Mouse (Mus musculus) megakaryocyte, embryonic 14.5 days (primary cell): ENCODE measurements at regions not wholly inside any gene's neighbourhood (a gene's known extent, or its start where the extent isn't known, plus 50 kb on each side); places are given as distances from the start of the nearest gene placed in this dataset.

ENCODE experiments used
- H3K27me3 ChIP-seq: replicated peaks from 2 replicates; pipeline ENCODE3; 2012; ENCODE audit warnings: inconsistent platforms
- H3K36me3 ChIP-seq: replicated peaks from 2 replicates; pipeline ENCODE3; 2012; ENCODE audit warnings: low read length, inconsistent platforms, mixed read lengths
- H3K4me1 ChIP-seq: 2 replicates; pipeline ENCODE4 v1.6.1; 2012; ENCODE audit warnings: inconsistent platforms
- H3K4me3 ChIP-seq: replicated peaks from 2 replicates; pipeline ENCODE3; 2012; ENCODE audit warnings: moderate library complexity, mild to moderate bottlenecking, inconsistent platforms
- H3K9me3 ChIP-seq: 2 replicates; pipeline ENCODE4 v1.6.1; 2012; ENCODE audit warnings: inconsistent platforms
- FLI1 ChIP-seq: IDR thresholded peaks from 2 replicates; pipeline ENCODE4 v1.6.1; 2012; ENCODE audit warnings: low read length, inconsistent platforms, mixed read lengths
- GATA1 ChIP-seq: IDR thresholded peaks from 3 replicates; pipeline ENCODE4 v1.6.1; 2012; ENCODE audit warnings: mixed read lengths, low read length, inconsistent platforms, borderline replicate concordance

DNA sequence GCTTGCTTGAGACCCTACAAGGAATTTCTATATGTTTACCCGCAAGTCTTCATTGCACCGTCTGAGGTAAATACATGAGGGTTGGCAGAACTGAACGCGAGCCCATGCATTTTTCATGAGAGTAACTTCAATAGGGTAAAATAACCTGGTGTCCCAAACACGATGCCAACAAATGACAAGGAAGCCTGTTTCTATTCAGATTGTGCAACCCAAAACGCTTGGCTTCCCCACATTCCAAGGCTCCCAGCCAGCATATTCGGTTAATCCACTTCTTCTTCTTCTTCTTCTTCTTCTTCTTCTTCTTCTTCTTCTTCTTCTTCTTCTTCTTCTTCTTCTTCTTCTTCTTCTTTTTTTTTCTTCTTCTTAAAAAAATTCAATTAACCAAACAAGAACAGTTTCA, 616.4 kb downstream of the Kcnj2 start:
- no peak for TF ChIP-seq GATA1
- no peak for TF ChIP-seq FLI1
- peaks cover 6% of the 10 kb centered on the region; the same call in 1 of the 2 replicates for H3K4me1 ChIP-seq
- no peaks in the 10 kb centered on the region for H3K27me3 ChIP-seq
- no peak overlapping the region for H3K4me3 ChIP-seq
- H3K36me3 ChIP-seq: no peaks in the 10 kb centered on the region
- no peaks in the 10 kb centered on the region for H3K9me3 ChIP-seq

DNA sequence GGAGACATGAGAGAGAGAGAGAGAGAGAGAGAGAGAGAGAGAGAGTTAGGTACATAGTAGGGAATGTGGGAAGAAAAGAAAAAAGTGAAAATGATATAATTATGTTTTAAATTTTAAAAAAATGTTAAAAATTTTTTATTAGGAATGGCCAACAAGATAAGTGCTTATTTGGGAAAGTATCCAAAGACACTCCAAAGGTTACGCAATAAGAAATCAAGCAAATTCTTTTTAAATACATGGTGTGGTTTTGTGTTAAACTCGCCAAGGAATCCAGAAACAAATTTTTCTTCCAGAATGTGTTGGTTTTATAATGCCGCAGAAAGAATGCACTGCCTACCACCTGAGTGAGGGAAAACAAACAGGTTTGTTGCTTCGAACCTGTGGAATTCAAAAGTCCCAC, 617.9 kb downstream of the Kcnj2 start:
- no peaks in the 10 kb centered on the region for H3K9me3 ChIP-seq
- H3K4me3 ChIP-seq: no peak overlapping the region
- H3K36me3 ChIP-seq: no peaks in the 10 kb centered on the region
- TF ChIP-seq FLI1 (no peak), GATA1 (no peak)
- no peaks in the 10 kb centered on the region for H3K27me3 ChIP-seq
- H3K4me1 ChIP-seq: peaks cover 13% of the 10 kb centered on the region; the same call in 1 of the 2 replicates

DNA sequence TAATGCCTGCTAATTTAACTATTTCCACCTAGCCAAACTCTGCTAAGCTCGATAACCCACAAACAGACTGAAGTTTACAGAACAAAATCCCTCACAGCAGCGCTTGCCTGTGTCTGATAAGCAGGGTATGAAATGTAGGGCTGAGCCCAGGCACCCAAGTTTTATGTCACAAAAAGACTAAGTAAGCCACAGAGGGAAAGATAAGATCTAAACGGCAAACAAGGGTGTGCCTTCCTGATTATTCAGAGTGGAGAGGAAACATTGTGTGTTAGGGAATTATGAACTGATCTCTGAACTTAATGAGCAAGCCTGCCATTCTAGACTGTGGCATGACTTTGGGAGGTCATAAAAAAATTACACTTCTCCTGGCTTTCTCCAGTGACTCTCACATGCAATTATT, 621.8 kb downstream of the Kcnj2 start:
- Histone ChIP-seq H3K4me3 (no peak overlapping the region), H3K36me3 (no peaks in the 10 kb centered on the region), H3K4me1 (peaks cover 13% of the 10 kb centered on the region; the same call in 1 of the 2 replicates), H3K27me3 (no peaks in the 10 kb centered on the region), H3K9me3 (no peaks in the 10 kb centered on the region)
- TF ChIP-seq GATA1 (no peak), FLI1 (no peak)

DNA sequence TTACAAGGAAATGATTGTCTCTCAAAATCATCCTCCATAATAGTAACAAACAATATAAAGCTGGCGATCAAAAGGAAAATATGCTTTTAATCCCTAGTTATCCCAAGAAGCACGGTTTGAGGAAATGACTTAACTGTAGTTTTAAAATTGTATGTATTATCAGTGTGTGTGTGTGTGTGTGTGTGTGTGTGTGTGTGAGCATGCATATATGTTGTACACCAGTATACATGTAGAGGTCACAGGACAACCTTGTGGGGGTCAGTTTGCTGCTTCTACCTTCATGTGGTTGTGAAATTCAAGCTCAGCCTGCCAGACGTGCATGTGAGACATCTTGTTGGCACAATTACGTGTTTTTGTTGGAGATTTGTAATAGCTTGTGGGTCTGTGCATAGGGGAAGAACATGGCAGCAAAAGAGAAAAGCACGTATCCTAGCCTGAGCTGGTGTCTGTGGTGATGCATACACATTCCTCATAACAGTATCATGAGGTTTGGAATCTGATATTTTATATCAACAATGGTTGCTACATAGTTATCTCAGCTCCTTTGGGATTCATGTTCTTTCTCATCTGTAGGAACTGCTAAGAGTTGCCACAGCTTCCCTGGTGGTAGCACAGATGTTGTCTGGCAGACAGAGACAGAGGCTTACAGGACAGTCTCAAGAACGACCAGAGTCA, 622.4 kb downstream of the Kcnj2 start:
- Histone ChIP-seq H3K4me1 (peaks cover 13% of the 10 kb centered on the region; the same call in 1 of the 2 replicates), H3K36me3 (no peaks in the 10 kb centered on the region), H3K4me3 (no peak overlapping the region), H3K9me3 (no peaks in the 10 kb centered on the region), H3K27me3 (no peaks in the 10 kb centered on the region)
- TF ChIP-seq GATA1: no peak
- TF ChIP-seq FLI1: no peak

DNA sequence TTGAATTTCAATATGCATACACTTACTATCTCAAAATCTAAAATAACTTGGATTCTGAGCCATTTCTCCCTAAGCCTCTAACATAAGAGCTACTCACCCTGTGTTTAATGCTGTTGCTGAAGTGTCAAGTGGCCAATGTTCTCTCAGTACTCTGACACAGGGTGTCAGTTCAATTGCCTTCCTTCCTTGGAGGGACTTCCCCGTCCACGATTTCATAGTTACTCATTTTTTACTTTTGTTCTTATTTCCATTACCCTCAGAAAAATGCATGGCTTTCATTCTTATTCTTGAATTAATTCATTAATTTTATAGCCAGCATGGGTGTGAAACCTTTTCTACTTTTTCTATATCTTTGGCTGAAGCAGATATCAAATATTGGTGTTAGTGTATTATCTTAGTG, 623.9 kb downstream of the Kcnj2 start:
- Histone ChIP-seq H3K4me3 (no peak overlapping the region), H3K9me3 (no peaks in the 10 kb centered on the region), H3K36me3 (no peaks in the 10 kb centered on the region), H3K4me1 (peaks cover 13% of the 10 kb centered on the region; the same call in 1 of the 2 replicates), H3K27me3 (no peaks in the 10 kb centered on the region)
- no peak for TF ChIP-seq FLI1
- TF ChIP-seq GATA1: no peak

DNA sequence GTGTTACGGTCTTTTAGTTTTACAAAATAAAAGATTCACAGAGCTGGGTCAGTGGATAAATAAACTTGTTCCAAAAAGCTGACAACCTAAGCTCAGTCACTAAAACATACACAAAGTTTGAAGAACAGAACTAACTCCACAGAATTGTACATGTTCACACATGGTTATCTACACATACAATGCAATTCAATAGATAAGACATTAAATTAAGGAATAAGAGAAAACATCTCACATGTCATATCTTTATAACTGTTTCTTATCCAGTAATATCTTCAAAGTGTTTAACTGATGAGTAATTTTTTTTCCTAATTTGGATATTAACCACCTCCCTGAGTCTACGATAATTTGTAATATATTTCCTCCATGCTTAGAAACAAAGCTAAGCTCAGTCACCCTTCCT, 625.5 kb downstream of the Kcnj2 start:
- Histone ChIP-seq H3K4me1 (peaks cover 13% of the 10 kb centered on the region; the same call in 1 of the 2 replicates), H3K36me3 (no peaks in the 10 kb centered on the region), H3K9me3 (no peaks in the 10 kb centered on the region), H3K27me3 (no peaks in the 10 kb centered on the region), H3K4me3 (no peak overlapping the region)
- TF ChIP-seq GATA1 (no peak), FLI1 (no peak)

DNA sequence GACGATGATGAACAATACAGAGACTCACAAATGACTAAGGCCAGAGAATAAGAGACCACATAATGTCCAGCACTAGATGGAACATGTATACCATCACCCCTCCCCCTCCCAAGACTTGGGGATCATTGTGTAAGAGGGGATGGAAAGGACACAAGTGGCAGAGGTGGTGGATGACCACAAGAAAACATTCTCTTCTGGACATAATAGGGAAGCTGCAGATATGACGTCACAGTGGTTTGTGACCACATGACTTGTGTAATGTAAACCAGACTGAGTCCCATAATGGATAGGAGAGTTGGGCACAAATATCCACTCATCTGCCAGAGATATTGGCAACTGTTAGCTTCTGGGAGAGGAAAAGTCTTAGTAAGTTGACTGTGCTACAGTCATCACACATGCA, 630.7 kb downstream of the Kcnj2 start:
- no peak for TF ChIP-seq FLI1
- TF ChIP-seq GATA1: no peak
- no peaks in the 10 kb centered on the region for H3K9me3 ChIP-seq
- H3K4me1 ChIP-seq: no peaks in the 10 kb centered on the region
- no peak overlapping the region for H3K4me3 ChIP-seq
- H3K27me3 ChIP-seq: no peaks in the 10 kb centered on the region
- H3K36me3 ChIP-seq: no peaks in the 10 kb centered on the region

DNA sequence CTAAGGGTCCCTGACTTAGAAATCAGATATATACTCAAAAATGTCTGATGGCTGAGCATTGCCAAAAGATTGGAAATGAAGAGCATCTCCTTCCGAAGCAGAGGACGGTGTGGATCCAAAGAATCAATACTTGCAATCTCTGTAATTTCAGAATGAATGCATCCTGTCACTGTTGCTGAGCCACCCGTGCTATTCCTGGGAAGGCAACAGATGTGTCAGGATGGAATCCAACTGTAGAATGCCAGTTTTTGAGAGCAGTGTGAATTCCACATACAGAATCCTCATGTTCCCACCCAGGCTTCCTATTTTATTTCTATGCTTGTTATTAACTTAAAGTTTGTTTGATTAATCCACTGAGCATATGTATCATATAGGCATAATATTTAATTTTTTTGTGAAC, 633.9 kb downstream of the Kcnj2 start:
- Histone ChIP-seq H3K27me3 (no peaks in the 10 kb centered on the region), H3K9me3 (no peaks in the 10 kb centered on the region), H3K4me1 (no peaks in the 10 kb centered on the region), H3K4me3 (no peak overlapping the region), H3K36me3 (no peaks in the 10 kb centered on the region)
- TF ChIP-seq FLI1: no peak

DNA sequence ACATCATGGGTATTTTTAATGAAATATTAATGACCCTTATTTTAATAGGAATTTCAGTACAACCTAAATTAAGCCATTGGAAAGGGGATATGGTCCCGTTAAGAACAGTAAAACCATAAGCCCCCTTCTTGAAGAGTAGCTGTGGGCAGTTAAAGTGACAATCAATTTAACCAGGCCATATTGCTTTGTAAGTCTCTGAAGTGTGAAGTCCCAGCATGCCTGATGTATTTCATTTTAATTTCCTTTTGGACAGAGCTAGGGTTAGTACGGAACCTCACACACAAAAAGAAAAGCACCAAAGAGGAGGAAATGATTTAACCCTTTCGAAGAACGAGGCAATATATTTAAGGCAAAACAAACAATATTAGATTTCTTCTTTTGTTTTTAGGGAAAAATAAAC, 640.9 kb downstream of the Kcnj2 start:
- no peaks in the 10 kb centered on the region for H3K4me1 ChIP-seq
- H3K9me3 ChIP-seq: no peaks in the 10 kb centered on the region
- no peaks in the 10 kb centered on the region for H3K27me3 ChIP-seq
- TF ChIP-seq GATA1 (no peak), FLI1 (no peak)
- no peaks in the 10 kb centered on the region for H3K36me3 ChIP-seq
- H3K4me3 ChIP-seq: no peak overlapping the region

DNA sequence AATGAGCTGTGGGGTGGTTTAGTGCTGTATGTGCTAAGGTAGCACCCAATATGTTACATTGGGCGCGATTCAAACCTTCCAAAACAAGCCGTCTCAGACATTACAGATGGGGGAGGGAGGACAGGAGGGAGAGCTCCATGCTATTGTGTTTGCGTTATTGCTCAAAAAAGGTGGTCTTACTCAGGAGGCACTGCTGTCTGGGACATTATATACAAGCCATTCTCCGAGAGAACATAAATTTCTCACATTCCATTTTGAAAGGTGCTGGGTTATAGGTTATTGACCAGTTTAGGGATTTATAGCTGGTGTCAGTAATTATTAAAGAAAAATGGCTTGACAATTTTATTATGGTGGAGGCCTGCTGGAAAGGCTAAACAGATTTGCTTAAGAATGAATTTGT, 649.4 kb downstream of the Kcnj2 start:
- Histone ChIP-seq H3K27me3 (no peaks in the 10 kb centered on the region), H3K9me3 (no peaks in the 10 kb centered on the region), H3K4me3 (no peak overlapping the region), H3K36me3 (no peaks in the 10 kb centered on the region), H3K4me1 (no peaks in the 10 kb centered on the region)
- no peak for TF ChIP-seq GATA1
- TF ChIP-seq FLI1: no peak
